Mouse (Mus musculus): ENCODE measurements around the gene Arhgap22.
A peak's percentile ranks its signal among the peaks of the same experiment; 100 is the strongest.

Gene Arhgap22

DNA sequence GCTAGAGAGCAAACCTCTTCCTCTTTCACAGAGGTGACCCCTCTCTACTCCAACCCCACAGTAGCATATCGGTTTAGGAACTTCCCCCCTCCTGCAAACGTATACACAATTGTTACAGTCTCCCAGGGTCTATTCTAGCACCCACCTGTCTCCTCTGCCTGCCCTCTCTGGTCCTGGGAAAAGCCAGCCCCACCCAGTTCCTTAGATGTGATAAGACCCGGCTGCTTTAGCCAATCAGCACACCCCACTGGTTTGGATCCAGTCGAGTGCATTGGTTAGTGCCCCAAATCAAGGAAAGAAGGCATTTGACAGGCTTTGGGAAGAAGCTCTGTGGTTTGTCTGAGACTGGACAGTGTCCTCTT is 922 bp downstream of the Arhgap22 start:
- no peak for DNase-seq

DNA sequence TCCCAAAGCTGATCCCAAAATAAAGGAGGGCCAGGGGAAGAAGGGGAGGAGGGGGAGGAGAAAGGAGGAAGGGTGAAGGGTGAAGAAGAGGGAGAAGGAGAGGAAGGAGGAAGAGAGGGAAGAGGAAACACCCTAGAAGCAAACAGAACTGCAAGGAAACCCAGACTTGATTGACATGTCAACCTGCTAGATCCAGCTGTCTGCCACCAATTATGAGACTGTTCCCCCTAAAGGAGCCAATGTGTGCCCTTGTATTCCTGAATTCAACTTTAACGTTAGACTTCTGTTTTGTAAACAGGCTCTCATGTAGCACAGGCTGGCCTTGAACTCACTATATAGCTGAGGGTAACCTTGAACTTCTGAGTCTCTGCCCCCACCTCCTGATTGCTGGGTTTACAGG is 1.3 kb downstream of the Arhgap22 start:
- DNase-seq, result no peak

DNA sequence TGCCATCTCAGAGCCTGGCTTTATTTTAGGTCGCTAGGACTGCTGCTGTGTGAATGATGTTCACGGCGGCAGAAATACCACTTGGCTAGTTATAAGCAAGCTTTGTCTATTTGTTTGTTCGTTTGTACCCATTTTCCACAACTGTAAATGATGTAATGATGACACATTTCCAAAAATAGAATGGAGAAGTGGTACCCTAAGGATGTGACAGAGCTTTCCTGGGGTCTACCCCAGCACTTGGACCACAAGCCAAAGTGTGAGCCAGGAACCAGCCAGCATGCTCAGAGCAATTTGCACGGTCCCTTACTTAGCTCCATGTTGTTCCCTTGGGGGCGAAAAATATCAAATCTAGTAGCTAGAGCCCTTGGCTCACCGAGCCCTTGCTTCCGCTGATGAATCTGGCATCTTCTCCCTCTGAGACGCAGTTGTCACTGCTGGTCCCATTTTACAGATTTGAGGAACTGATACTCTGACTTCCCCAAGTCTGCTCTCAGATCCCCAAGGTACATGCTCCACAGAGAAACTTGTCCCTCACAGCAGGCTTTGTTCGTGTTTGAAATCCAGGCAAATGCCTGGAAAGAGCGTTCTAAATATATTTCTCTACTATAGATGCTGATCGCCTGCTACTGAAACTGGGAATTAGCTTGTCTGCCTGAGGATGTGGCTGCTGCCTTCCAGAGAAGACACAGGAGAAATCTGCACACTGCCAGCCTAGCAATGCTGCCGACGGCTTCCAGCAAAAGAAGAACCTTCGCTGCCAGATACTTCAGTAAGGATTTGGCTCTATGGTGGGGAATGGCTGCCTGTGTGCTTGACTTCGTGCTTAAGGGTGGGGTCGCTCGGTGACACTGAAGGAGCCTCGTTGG is 2.8 kb downstream of the Arhgap22 start:
- peak; percentile 19 to 36 for DNase-seq

DNA sequence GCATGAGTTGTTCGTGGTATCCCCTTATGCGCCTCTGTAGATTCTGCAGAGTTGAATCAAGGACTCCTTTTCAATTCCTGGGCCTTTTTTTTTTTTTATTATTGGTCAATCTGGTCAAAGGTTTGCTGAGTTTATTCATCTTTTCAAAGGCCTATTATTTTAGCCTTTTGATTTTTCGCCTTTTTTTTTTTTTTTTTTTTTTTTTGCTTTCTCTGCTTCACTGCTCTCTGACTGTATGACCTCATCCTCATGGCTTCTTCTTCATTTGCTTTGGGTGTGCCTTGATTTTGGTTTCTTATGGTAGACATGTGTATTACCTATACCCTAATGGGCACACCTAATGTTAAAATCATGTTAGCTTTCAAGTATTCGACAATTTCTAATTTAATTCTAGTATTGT is 11.4 kb downstream of the Arhgap22 start:
- DNase-seq, result no peak

DNA sequence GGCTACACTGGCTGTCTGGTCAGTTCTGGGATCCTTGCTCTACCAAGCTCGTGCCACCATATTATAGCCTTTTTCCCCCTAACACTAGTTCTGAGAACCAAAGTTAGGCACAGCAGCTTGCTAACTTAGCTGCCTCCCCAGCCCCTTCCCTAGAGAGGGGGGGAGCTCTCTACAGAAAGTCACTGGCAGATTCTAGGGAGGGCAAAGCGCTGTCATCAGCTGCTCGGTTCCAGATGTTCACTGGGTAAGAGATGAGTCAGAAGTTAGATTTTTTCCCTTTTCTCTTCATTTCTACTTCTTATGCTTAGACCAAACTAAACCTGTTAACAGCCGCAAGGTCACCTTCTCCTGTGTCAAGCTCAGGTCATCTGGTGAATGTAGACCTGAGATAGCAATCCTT is 16.8 kb downstream of the Arhgap22 start:
- DNase-seq, result no peak

DNA sequence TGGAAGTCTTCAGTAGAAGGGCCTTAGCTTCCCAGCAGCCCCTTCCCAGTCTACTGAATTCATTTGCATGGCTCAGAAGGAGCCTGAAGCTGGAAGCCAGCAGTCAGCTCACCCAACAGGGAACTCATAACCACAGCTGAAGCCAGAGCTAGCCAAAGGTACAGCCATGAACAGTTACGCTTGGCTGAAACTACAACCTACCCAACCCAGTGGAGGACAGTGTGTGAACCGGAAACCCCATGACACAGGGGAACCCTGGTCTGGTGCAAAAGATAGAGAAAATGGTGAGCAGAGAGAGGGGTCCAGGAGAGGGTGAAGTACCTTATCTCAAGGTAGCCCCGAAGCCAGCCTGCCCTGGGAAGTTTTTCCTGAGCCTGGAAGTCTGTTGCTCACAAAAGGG is 17.5 kb downstream of the Arhgap22 start:
- peak; percentile 51 to 54 for DNase-seq

DNA sequence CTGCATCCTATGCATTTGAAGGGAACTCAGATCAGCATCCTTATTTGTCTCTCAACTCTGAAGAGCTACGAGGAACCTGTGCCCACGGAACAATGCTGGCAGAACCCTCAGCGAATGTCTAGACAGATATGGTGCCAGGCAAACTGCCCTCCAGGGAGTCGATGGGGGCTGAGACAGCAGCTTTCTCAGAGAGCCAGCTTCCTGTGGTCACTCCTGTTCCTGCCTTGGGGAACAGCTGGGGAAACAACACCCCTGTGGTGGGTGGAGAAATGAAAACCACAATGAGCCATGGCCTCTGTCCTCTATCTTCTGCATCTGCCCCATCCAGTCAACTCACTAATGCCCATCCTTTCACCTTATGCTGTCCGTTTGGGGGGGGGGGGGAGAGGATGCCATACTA is 18.2 kb downstream of the Arhgap22 start:
- no peak for DNase-seq

DNA sequence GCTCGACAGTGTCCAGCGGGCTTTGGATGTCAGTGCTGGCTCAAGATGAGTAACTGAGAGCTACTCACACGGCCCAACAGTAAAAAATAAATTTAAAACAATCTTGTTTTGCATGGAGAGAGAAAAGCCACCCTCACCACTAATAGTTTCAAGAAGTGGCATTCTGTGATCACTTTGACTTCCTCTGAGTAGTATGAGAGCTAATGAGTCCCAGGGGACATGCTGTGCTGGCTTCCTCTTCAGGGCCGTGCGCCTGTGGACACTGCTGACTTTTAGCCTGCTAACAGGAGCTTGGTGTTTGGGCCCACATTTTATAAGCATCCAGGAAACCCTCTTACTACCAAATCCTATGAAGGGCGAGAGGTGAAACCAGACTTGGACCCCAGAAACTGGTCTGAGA is 21.8 kb downstream of the Arhgap22 start:
- peak; percentile 61 to 69 for DNase-seq

DNA sequence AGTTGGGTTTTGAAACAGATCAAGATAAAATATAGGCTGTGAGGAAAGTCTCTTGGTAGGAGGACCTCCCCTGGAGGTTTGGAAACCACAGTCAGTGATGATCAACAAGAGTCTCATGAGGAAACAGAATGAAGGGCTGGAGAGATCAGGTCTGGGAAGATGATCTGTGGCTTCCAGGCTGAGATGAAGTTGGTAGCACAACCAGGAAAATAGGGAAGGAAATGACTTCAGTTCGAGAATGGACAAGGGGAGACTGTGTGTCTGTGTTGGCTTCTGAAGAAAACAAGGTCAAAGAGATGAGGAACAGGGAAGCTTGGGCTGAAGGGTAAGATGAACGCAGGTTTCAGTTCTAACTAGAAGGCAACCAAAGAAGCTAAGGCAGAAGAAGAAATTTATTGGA is 26.6 kb downstream of the Arhgap22 start:
- DNase-seq, result no peak

DNA sequence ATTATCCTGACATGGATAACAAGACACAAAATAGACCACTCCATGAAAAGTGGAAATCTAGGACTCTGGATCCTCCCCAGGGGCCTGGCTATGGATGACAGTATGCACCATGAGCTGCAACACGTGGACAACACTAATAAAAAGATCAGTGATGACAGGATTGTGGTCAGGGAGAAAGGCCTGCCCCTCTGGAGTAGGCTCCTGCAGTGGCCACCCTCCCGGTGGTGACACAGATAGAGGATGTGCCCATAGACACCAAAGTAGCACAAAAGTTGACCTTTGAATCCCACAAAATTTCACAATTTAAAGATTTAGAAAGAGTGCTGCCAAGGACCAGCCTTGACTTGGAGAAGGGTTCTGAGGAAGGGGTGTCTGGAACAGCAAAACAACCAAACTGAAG is 29.4 kb downstream of the Arhgap22 start:
- DNase-seq, result no peak

DNA sequence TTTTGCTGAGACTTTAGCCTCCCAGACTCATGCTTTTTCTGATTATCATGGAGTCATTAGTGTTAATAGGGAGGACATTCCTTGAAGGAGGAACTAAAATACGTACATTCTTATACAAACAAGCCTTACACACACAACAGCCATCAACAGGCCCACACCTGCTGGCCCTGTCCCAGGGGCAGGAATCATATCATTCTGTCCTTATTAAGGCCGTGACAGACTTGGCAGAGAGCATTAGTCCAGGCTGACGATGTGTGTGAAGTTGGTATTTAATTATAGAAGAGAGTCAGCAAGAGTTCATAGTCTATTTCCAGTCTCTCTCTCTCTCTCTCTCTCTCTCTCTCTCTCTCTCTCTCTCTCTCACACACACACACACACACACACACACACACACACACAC is 30.7 kb downstream of the Arhgap22 start:
- DNase-seq, result no peak

DNA sequence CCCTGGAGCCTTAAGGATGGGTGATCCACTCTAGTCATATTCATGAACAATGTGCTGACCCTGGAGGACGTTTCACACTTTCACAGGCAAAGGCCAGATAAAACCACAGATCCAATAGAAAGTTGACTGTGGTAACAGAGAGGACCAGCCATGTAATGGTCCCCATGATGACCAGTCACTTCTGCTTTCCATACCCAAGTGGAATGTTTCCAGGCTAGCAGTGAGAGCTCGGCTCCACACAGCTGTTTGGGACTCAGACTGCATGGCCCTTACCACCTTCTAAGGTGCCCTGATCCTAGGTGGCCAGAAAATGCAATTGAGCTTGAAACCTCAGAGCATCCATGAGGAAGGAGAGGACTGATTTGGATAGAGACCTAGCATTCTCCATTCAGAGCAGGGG is 31.1 kb downstream of the Arhgap22 start:
- DNase-seq, result no peak

DNA sequence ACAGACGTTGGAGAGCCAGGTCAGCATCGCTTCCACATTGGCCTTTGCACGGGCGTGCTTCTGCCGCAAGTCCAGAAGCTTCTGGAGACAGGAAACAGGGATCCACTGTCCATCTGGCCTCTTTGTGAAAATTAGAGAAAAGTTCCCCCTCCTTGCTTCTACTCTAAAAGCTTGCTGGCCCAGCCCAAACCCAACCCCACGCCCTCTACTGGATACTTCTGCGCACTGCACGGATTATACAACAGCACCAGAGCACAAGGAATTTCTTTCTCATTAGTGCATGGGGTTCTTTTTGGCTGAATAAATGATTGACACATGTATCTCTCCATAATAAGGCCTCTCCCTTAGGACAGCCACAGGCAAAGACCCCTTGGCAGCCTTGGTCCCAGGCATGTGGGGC is 32.6 kb downstream of the Arhgap22 start:
- DNase-seq, result peak; percentile 69 to 71

DNA sequence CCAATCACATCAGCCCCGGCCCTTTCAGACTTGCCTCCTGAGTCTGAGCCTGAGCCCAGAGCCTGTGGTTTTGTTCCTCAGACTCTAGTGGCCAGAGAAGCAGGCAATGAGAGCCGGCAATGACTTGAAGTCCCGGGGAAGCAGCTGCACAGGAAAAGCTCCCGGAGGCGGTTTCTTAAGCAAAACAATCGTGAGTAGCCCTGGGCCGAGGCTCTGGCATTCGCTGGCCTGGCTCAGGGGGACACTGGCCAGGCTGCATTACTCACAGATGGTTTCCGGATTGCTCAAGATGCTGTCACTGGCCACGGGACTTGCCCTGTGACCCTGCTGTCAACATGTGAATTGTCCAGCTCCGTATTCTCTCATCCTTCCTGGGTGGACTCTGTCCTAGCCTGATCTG is 33.8 kb downstream of the Arhgap22 start:
- no peak for DNase-seq

DNA sequence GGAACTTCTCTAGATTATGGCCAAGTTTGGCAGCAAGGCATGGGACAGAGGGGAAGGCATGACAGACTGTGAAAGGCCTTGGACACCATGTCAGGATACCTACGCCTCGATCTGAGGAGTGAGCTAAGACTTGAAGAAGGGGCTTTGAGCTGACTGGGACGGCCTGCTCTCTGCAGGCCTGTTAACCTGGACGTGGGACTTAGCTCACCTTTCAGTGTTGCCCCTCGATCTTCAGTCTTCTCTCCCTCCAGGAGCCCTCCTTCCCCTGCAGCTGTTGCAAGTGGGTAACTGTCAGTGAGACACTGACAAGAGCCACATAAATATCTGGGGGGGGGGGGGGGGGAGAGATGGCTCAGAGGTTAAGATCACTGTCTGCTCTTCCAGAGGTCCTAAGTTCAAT is 34.9 kb downstream of the Arhgap22 start:
- DNase-seq, result no peak

DNA sequence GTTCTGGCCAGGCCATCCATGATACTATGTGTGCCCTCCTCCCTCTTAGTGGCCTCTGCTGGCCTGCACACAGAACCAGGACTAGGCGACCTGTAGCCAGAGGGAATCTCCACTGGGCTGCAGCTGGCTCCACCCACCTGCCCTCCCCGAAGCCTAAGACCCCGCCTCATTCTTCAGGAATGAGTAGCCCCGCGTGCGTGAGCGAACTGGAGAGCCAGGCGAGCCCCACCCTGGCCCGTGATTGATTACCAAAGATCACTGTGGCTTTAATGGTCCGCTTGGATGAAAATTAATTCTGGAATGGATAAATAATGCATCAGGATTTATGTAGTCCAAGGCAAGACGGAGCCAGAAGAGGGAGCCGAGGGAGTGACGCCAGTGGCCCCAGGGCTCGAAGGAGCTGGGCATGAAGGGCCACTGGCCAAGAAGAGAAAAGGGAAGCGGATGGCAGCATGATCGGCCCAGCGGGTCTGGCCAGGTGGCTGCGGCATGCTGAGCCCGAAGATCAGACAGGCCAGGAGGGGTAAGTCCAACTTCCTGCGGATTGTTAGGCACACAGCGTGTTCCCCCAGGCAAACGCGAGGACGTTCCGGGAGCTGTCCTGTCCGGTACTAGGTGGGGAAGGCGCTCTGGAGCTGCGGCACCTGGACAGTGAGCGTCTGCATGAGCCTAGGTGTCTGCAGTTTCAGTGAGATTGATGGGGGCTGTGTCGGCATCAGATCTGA is 36.6 kb downstream of the Arhgap22 start:
- DNase-seq, result no peak

DNA sequence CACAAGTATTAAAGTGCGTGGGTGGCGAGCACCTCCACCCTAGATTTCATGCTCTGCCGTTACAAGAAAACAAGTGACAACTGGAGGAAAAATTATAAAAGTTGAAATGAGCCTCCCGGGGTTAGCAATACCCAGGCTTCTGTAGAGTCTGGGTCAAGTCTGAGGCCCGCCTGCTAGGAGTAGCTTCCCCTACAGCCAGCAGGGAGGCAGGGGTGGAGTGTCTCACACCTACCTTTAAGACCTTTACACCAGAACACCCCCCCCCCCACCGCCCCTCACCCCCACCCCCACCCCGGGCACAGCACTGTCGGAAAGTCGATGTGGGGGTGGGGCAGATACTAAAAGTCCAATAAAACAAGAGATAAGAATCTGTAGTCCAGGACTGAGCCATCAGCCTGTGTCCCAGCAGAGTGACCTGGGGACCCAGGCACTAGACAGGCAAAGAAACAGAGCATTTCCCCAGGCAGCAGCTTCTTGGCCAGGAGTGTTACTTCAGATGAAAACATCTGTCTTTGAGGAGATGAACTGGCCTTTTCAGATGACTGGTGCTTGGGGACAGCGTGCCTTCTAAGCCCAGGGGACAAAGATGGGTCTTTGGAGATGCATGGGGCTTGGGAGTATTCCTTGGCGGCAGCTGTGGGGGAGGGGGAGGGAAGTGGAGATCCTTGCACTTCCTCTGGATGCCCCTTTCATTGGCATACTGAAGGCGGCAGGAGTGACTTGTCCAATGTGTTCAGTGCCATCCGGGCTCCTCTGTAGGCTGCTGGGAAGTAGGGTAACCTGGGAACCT is 37.3 kb downstream of the Arhgap22 start:
- DNase-seq, result no peak

DNA sequence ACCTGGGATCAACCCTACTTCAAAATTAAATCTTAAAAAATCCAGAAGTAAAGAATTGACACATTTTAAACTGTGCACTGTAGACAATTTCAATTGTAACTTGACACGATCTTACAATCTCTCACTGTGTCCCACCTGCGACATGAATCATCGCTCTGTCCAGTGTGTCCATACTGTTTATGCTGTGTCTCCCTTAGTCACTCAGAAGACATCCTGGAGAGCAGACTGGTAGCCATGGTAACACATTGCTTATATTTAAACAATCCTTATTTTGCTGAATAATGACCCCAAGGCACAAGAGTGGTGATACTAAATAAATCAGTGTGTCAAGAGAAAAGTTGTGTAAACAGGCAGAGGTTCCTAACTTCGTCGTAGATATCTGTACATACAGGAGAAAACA is 44.4 kb downstream of the Arhgap22 start:
- DNase-seq, result no peak

DNA sequence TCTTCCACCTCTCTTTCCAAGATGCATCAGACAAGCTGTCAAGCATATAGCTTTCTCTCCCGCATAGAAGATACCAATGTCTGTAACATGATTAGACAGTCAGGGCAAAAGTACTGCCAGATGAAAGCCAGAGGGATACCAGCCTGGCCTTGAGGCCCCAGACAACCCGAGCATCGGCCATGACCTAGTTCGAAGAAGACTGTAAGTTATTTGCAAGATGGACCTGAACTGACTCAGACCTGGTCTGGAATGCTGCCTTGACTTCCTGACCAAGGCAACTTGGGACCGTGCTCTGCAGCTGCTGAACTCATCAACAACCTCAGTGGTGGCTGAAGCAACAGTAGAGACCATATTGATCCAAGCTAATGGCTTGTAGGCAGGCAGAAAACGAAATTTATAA is 46.3 kb downstream of the Arhgap22 start:
- DNase-seq, result no peak

DNA sequence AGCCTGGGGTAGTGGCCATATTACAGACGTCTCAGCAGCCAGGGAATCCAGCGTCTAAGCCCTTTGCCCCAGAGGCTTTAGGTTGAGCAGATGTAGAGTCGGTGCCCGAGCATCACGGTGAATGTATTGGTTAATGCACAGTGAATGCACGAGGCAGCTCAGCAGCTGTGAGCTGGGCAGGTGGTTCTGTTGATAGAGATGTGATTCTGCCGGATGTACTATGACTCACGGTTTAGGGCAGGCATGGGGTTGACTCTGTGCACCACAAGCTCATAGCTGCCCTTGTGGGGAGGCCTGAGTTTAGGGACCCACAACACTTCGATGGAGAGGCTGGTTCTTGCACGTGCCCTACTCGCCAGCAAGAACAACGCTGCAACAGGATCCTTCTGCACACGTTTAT is 51.0 kb downstream of the Arhgap22 start:
- no peak for DNase-seq

DNA sequence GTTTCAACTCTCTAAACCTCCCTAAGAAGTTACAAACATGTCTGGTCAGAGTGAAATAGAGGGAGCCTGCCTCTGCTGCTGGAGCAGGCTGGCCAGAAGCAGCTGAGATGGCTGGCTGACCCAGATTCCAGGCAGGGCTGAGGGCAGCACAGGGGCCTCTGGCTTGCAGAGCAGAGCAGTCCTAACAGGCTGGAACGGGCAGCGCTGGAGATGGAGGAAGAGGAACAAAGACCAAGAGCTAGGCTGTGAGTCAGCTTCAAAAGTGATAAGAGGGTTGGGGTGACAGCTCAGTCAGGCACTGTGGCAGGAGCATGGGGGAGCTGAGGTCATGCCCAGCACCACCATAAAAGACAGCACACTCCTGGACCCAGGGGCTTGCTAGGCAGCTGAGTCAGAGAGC is 62.4 kb downstream of the Arhgap22 start:
- DNase-seq, result no peak

DNA sequence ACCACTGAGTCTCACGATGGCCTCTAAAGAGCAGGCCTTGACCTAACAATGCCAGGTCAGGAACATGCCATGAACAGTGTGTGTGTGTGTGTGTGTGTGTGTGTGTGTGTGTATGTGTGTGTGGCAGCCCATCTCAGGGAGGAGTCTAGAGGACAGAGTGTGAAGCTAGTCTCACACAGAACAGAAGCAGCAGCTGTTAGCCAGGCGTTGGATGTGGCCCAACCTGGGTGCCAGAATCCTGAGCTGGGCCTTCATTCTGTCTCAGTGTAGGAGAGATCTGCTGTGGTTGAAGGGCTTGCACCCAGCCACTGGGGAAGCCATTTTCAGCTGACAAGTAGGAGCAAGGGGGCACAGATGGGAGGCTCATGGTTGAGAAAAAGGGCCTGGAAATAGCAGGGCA is 64.5 kb downstream of the Arhgap22 start:
- DNase-seq, result no peak

DNA sequence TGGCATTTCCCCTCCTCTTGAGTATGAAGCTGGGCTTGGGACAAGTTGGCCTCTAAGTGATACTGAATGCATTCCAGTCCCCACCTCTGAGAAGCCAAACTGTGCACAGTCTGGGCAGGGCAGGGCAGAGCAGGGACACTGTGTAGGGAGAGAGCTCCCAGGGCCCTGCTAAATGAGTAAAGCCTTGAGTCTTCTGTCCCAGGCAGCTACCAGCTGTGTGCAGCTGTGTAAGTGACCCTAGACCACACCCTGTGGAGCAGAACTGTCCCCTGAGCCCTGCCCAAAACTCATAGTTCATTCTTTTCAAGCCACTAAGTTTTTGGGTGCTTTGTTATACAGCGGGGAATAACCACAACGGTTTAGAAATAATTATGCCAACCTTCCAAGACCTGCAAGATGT is 67.1 kb downstream of the Arhgap22 start:
- DNase-seq, result no peak

DNA sequence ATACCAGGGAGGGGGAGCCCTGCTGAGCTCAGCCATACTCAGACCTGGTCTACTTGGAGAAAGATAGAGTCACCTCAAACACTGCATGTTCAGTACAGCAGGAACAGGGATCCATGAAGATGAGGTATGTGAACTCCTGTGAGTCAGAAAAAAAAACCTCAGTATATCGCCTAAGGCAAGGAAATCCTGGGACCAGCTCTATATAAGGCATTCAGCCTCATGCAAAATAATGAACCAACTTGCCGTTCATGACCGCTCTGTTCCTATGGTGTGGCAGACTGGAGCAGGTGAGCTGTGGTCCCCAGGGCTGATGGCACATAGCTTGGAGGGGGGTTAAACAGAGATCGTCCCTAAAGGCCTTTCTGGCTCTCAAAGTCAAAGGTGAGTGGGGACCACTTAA is 68.6 kb downstream of the Arhgap22 start:
- DNase-seq, result no peak

All from B cell, adult 2 months (primary cell).